Mouse (Mus musculus) lung, postnatal 4 days (tissue): ENCODE results near the gene Cacng8.
"Not testable (repeated sequence)": the region's sequence is repeated elsewhere in the genome, so short reads cannot be mapped to it uniquely, and the experiment has no call there.

Experiments used
- DNase-seq, 2 experiments: peaks; one replicate each; pipeline ENCODE4 v3.0.0; 2021

Gene Cacng8

DNA sequence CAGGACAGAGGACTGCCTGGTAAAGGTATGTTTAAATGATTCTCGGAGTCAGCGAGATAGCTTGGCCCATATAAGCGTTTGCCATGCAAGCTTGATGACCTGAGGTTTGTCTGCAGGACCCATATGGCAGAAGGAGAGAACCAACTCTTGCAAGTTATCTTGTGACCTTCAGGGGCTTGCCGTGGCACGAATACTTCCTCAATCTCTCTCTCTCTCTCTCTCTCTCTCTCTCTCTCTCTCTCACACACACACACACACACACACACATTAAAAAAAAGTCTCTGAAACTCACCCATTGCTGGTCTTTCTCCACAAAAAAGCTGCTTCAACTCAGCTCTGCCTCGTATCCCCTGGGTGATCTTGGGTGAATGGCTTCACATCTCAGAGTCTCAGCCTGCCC lies 1.6 kb upstream of the Cacng8 start:
- no peak for DNase-seq

DNA sequence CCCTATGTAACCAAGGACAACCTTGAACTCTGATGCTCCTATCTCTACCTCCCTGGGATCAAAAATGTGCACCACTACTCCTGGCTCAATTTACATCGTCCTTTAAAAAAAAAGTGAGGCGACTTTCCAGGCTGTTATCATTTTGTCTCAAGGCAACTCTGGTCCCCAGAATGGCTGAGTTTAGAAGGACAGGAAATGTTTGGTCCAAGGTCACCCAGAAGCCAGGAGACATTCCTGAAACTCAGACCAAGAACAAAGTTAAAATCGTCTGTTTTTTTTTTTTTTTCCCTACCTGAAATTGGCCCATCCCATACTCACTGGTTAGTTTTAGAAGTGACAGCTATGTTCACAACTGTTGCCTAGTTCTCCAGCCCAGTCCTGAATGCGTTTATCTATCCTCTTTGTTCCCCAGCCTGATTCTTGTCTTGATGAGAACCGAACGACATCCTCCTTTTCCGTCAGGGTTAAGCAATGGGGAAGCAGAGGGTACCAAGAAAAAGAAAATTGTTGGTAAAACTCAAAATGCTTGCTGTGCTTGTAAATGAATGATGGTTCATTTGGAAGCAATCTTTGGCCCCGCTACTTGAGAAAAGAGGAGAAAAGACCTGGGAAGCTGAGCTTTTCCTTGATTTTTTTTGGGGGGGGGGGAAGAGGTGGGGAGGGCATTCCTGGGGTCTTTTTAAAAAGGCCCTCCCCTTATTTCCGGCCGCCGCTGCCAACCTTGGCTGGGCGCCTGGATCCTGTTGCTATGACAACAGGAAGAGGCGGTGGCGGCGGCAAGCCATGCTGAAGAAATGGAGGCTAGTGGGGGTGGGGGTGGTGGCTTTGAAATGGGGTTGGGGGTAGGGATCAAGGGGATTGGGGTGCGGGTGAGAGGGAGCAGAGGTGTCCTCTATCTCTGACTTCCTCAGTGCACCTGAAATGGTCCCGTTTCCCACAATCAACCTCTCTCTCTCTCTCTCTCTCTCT lies 755 bp upstream of the Cacng8 start:
- peak; percentile 65 to 71 for DNase-seq

DNA sequence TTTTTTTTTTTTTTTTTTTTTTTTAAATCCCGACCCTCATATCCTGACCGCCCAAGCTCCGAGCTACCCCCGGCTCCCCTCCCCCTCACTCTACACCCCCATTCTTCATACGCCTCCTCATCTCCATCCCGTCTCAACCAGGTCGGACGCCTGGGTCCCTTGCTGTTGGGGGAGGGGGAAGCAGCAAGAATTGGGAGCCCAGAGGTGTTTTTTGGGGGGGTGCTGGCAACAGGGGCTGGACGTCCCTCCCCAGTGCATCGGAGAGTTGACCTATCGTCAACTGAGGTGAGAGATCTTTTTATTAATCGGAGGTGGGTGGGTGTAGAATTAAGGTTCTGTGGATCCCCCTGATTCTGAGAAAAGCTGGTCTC lies 583 bp downstream of the Cacng8 start:
- no peak for DNase-seq

DNA sequence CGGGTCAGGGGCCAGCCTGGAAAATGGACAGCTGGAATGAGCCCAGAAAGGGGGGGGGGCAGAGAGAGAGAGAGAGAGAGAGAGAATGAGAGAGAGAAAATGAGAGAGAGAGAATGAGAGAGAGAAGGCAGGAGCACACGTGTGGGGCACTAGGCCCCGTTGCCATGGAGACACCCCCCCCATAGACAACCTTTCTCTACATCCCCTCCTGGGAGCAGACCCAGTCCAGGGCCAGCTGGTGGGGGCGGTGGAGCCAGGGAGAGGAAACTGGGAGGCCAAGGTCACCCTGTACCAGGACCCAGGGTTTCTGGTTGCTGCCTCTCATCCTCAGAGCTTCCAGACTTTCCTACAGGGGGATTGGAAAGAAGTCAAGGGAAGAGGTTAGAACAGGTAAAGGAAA lies 1.3 kb downstream of the Cacng8 start:
- no peak for DNase-seq

DNA sequence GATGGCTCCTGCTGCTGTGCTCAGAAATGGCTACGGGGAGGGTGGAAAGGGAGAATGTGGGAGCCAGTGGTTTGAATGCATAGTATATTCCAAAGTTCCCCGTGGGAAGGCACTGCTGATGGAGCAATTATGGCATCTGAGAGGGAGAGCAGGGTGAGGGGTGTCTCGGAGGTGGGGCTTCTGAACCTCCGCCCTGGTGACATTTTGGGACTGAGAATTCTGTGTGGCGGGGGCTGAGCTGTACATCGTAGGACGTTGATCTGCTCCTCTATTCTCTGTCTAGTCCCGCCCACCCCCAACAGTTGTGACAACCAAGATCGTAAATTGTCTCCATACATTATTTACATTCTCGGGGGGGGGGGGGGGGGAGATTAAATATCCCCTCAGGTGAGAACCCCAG lies 6.9 kb downstream of the Cacng8 start:
- no peak for DNase-seq

DNA sequence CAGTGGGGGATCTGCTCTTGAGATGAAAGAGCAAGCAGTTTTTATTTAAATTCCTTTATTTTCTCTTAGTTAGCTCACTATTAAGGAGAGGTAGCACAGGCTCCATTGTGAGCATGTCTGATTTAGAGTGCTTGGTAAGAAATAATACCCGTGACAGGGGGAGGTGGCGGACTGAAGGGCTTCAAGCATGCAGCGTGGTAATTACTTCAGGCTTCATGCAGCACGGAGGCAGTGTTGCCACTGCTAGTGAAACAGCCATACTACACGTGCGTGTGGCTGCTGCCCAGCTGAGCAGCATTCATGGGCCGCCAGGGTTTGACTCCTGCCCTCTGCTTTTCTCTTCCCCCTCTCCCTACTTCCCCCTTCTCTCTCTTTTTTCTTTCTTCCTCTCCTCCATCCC lies 7.3 kb downstream of the Cacng8 start:
- DNase-seq, result no peak

DNA sequence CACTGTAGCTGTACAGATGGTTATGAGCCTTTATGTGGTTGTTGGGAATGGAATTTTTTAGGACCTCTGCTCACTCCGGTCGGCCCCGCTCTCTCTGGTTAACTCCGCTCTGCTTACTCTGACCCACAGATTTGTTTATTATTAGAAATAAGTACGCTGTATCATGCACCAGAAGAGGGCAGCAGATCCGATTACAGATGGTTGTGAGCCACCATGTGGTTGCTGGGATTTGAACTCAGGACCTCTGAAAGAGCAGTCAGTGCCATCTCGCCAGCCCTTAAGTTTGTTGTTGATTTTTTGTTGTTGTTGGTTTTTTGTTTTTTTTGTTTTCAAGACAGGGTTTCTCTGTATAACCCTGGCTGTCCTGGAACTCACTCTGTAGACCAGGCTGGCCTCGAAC lies 7.9 kb downstream of the Cacng8 start:
- DNase-seq, result not testable (repeated sequence)

DNA sequence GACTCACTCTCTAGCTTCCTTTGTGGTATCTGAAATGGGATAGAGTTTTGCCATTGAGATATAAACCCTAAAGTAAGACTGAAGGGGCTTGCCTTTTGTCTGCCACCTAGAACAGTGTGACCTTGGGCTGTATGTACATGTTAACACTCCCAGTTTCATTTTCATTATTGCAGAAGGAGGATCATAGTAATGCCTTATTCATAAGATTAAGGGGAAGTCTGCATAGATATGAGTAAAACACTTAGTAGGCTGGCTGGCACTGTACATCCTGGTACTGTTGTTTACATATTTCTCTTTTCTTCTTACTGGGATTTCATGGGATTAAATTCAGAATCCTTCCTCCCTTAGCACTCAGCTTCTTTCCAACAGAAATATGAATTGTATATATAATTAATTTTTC lies 9.5 kb downstream of the Cacng8 start:
- no peak for DNase-seq

DNA sequence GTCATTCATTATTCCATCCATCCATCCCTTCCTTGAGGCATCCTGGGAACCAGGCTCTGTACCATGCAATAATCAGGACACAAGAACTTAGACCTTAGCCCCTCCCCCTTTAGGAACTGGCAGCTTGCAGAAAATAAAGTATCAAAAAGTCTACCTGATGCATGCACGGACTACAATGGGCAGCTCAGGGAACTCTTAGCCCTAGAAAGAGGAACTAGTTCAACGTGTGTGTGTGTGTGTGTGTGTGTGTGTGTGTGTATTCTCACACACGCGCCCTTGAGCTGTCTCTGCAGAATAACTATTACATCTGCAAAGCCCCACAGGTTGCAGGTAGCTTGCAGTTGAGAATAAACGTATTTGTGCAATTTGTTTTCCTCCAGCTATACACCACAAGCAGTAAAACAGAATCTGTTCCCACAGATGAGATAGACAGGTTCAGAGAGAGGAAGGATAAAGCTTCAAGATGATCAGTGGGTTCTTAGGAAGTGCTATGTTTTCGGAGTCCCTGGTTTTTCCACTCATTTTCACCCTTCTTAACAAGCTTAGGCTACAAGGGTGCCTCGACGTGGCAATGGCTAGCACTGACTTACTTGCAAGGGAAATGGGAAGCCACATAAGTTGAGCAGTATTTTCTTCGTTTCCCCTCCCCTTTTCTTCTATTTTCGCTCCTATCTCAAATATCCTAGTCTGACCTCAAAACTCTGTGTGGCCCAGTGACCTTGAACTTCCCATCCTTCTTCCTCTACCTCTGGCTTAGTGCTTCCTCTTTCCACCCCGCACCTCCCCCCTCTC lies 19.4 kb downstream of the Cacng8 start:
- DNase-seq, result no peak

DNA sequence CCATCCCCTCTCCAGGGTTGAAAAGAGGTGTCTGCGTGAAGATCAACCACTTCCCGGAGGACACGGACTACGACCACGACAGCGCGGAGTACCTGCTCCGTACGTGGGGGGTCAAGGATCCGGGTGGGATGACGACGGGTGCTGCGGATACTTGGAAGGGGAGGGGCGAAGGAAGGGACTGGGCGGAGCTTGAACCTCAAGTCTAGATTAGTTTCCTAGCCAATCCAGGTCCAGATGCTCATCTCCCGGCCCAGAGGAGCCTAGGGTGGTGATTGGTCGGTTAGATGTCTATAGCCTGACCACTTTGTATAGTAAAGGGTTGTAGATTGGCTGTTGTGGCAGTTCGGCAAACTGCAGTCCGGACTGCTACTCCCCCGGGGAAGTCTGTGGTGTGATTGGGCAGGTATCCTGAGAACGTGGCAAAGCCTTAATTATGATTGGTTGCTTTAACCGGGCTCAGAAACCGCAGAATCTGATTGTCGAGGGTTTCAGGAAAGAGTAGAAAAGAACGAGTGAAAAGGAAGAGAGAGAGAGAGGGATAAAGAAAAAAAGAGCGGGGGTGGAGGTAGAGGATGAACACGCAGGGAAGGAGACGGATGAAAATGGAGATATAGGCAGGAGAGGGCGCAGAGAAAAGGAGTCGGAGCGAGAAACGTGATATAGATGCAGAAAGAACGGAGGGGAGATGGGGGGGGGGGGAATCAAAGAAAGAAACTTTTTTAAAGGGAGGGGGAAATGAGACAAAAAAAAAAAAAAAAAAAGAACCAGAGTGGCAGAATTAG lies 20.9 kb downstream of the Cacng8 start:
- peak; percentile 13 to 50 for DNase-seq

DNA sequence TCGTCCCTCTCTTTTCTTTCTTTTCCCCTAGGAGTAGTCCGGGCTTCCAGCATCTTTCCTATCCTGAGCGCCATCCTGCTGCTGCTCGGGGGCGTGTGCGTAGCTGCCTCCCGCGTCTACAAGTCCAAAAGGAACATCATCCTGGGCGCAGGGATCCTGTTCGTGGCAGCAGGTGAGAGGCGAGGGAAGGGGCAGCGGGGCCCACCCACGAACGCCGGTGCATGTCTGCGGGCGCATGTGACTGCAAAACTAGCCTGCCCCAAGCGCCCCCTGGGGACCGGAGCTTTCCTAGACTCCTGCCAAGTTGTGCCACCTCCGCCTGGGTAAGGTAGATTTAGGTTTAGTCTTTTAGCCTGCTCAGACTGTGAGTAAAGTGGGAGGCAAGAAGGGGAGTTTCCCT lies 21.6 kb downstream of the Cacng8 start:
- DNase-seq, result no peak

DNA sequence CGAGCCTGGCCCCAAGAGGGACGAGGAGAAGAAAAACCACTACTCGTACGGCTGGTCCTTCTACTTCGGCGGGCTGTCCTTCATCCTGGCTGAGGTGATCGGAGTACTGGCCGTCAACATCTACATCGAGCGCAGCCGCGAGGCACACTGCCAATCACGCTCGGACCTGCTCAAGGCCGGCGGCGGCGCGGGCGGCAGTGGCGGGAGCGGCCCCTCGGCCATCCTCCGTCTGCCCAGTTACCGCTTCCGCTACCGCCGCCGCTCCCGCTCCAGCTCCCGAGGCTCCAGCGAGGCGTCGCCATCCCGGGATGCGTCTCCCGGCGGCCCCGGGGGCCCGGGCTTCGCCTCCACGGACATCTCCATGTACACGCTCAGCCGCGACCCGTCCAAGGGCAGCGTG lies 24.4 kb downstream of the Cacng8 start:
- peak; percentile 27 to 48 for DNase-seq

DNA sequence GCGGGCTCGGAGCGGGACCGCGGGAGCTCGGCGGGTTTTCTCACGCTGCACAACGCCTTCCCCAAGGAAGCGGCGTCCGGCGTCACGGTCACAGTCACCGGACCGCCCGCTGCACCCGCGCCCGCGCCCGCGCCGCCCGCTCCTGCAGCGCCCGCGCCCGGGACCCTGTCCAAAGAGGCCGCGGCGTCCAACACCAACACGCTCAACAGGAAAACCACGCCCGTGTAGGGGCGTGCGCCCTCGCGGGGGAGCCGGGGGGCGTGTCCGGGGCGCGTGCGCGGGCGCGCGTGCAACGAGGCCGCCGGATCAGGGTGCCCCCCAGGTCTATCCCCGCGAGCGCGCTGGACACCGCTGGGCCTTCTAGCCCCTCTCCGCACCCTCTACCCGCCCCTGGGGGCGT lies 24.9 kb downstream of the Cacng8 start:
- DNase-seq, result peak; percentile 35 to 62

DNA sequence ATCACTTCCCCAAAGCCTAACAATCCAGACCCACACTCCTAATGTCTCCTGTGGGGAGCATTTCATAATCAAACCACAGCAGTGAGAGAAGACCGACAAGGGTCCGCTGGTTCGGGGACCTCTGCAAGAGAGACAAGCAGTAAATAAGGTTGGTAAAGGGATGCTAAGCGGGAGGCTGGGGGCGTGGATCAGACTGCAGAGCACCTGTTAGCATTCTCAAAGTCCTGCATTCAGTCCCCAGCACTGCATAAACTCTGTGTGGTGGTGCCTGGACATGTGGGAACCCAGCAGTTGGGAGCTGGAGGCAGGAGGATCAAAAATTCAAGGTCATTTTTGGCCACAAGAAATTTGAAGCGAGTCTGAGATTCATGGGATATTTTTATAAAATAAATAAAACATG lies 29.5 kb downstream of the Cacng8 start:
- no peak for DNase-seq

DNA sequence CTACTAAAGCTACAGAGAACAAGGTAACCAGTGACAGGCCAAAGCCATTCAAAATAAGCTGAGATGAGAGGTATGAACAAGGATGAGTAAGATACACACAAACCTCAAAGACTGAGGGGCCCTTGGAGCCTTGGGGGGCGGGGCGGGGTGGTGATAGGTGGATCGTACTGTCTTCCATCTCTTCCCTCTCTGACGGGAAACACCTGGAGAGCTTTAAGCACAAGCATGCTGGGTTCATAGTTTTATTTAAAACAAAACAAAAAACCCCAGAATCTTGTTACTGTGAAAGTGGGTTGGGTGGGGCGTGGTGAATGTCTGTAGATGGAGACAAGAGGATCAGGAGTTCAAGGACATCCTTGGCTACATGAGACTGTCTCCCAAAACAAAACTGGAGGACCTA lies 30.0 kb downstream of the Cacng8 start:
- no peak for DNase-seq

DNA sequence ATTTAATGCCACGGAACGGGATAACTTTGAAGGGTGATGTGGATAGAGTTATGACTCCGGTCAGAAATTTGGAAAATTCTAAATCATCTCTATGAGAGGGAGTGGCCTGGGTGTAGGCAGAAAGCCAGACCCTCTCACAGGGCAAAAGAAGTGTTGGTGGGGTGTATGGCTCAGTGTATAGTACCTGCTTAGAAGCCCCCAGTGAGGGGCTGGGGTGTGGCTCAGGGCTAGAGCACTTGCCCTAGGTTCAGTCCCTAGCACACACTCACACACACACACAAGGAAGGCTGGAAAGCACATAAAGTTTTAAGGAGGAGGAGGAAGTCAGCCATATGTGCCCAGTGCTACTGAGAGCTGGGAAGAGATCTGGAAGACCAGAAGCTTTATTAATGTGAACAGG lies 30.8 kb downstream of the Cacng8 start:
- no peak for DNase-seq

DNA sequence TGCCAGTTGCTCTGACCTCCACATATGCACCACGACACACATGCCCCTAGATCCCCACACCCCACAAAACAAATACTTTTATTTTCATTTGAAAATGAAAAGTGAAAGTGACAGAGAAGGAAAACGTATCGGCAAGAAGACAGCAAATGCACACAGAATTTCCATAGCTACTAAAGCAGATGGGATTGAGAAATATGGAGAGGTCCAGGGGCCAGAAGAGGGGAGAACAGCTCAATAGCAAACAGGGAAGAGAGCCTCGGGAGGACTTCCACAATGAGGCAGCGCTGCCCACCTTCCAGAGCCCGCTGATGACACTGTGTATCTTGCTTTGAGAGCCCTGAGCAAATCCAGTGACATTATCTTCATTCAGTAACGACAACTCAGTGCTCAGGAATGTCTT lies 31.6 kb downstream of the Cacng8 start:
- no peak for DNase-seq

DNA sequence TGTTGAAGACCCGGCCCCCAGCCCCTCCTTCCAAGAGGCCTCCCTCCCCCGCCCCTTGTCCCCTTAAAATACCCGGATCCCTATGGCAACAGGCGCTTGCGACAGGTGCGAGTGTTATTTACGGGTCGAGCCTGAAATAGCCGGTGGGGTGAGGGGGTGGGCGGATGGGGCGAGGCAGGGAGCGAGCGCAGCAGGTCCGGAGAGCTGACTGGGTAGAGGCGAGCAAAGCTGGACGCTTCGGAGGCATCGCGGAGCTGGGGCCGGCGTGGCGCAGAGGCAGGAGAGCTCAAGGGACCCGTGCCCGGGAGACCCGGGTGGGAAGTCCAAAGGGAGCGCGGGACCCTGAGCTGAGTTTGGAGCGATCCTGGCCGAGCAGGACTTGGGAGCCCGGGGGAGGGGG lies 32.9 kb downstream of the Cacng8 start:
- DNase-seq, result no peak

DNA sequence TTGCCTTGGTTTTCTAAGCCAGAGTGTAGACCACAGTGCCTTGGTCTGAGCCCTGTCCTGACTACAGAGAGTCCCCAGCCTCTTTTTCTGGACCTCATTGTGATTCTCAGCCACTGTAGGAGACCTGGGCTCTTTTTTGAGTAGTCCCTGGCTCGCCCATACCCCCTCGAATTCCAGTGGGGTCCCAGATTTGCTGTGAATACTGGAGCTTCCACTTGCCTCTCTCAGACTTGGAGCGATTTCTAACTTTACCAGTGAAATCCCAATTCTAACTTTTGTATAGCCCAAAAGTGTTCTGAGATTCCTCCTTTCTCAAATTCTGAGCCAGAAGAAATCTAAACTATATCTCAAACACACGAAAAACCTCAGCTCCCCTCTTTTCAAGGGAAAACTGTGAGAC lies 33.4 kb downstream of the Cacng8 start, which contains the start of gene Cacng6:
Gene Cacng6 (plus strand): TSS at position 301 of the 400 bp plus-strand sequence.
- DNase-seq, result no peak

DNA sequence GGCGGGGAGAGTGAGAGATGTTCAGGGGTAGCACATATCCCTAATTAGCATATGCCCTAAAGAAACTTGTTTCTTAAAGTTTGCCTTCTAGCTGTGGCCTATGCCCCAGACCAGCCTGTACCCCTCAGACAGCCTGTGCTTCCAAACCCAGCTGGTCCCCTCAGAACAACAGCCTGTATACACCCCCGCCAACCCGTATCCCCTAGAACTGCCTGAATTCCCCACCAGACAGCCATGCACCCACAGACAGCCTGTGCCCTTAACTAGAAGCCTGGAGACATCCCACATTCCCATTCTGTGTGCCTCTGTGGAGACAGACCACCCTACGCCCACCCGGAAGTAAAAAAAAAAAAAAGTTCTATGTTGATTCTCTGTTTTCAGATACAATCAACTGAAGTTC lies 34.7 kb downstream of the Cacng8 start:
- no peak for DNase-seq

DNA sequence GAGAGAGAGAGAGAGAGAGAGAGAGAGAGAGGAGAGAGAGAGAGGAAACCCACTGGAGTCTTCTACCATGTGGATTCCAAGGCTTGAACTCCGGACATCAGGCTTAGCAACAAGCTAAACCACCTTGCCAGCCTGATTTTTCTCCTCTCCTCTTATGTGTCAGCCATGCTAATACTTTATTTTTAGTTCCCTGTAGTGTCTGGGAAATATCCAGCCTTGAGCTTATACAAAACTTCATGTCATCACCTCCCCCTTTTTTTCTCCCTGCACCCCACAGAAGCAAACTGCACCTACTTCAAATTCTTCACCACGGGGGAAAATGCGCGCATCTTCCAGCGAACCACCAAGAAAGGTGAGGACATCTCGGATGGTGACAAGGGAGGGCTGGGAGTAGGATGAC lies 39.7 kb downstream of the Cacng8 start:
- no peak for DNase-seq

DNA sequence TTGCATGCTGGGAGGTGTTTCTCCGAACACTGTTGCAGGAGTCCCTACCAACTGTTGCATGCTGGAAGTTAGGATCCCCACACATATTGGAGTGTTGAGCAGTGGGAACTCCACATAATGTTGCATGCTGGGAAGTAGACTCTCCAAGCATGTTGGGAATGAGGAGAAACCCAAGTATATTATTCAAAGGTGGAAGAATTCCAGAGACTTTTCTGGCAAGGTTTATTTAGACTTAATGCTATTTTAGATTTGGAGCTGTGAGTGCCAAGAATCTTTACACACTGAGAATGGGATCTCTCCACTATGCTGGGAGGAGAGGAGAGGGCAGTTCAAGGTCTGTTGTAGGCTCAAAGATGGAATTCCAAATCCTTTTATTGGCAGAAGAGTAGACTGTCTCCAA lies 41.6 kb downstream of the Cacng8 start:
- DNase-seq, result no peak

DNA sequence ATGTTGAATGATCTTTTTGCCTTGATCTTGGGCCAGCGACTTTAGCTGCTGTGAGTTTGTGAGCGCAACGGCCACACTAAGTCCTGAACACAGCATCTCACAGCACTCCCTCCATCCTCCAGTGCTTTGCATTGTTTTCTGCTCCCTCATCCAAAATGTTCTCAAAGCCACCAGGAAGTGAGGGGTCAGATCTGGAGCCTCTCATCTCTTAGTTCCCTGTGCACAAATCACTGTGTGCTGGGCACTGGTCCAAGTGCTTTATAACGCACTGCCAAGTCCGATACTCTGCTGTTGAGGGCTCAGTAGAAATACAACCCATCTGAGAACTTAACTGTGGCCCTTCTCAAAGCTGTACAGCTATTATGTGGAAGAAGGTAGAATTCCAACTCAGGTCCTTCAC lies 47.5 kb downstream of the Cacng8 start:
- no peak for DNase-seq
